Mouse (Mus musculus) Patski (cell line): ENCODE measurements around the gene Med12l. TPM values are rescaled to one million over a fixed set of nuclear protein-coding genes. Genes with fewer than 3 reads are reported as not detected.
A peak's percentile ranks its signal among the peaks of the same experiment; 100 is the strongest.

Experiments used
- ATAC-seq: fragments of 100-300 bp; one replicate; pipeline ENCODE4 v1.8.0; 2021
- CTCF ChIA-PET: fragments of 350-600 bp; sonication (Branson Sonifier 250); formaldehyde crosslinking; loops from one replicate; lab custom pipeline; 2022; ENCODE audit warnings: inconsistent platforms; lab: Charles Lee
- POLR2A ChIA-PET: fragments of 350-600 bp; sonication (Branson Sonifier 250); formaldehyde crosslinking; loops from one replicate; lab custom pipeline; 2022; ENCODE audit warnings: antibody characterized with exemption, inconsistent platforms; lab: Charles Lee
- DNase-seq: peaks from one replicate; pipeline ENCODE4 v3.0.0-alpha.2; 2011; ENCODE audit warnings: low read depth, low spot score
- H3K27me3 ChIP-seq: fragments of 371-371 bp; one replicate; pipeline ENCODE4 v1.5.1; 2021
- CTCF ChIP-seq: fragments of 100-300 bp; IDR thresholded peaks from one replicate; pipeline ENCODE4 v1.5.1; 2021
- in situ Hi-C: fragments of 300-500 bp; cut with MboI; formaldehyde crosslinking; loops from 3 replicates; pipeline ENCODE4 v1.11.1; 2018; ENCODE audit warnings: low pct_unique_long_range_greater_than_20kb, mixed read lengths
- polyA plus RNA-seq: library from polyadenylated mRNA; unstranded; gene quantifications from one replicate; pipeline ENCODE4 v1.2.3, GENCODE M21; 2021

Gene Med12l
- polyA plus RNA-seq, 1 experiment from 2014 or later = 7.6 TPM

DNA sequence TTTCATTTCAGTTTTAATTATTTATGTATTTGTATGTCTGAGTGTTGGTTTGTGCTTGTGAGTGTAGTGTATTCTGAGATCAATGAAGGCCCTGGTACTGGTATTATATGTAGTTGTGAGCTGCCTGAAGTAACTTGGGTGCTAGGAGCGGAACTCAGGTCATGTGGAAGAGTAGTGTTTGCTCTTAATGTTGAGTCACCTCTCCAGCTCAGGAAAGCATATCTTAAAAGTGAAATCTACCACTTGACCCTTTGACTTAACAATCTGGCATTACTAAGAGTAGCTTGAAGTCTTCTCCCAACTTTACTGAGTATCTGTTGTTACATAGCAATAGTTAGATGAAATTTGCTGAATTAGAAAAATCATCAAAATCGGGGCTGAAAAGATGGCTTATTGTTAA is 299.9 kb downstream of the Med12l start:
- CTCF ChIA-PET = interaction anchor here (1.1 kb wide), 1 partner anchor 9 kb away, joined by 3 read pairs; no protein-coding TSS in a partner anchor
- no peak for ATAC-seq
- POLR2A ChIA-PET = no interaction called here
- in situ Hi-C loops = no loop called here
- H3K27me3 ChIP-seq = no peaks in the 10 kb centered on the region
- no peak for DNase-seq
- no peak for TF ChIP-seq CTCF

DNA sequence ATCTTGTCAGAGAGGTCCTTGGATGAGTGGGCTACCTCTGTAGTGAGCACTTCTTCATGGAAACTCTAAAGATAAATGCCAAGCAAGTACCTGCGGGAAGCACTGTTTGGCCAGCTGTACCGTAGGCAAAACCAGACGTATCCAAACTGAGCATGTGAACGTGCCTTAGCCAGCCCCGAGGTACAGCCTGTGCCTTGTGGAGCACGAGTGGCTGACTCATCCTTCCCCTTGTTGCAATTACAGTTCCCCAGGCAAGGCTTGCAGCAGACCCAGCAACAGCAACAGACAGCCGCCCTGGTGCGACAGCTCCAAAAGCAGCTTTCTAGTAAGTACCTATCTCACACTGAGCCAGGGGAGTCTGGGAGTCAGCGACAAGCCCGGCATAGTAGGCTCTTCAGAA is 307.0 kb downstream of the Med12l start:
- DNase-seq (no peak), ATAC-seq (peak; percentile 96)
- POLR2A ChIA-PET = interaction anchor here (1.5 kb wide), 1 partner anchor 8 kb away, joined by 4 read pairs; no protein-coding TSS in a partner anchor
- no peak for TF ChIP-seq CTCF
- in situ Hi-C loops = no loop called here
- H3K27me3 ChIP-seq = no peaks in the 10 kb centered on the region
- CTCF ChIA-PET = interaction anchor here (1.0 to 4.3 kb wide), 2 partner anchors 8 to 20 kb away, joined by 3 to 27 read pairs; no protein-coding TSS in a partner anchor

DNA sequence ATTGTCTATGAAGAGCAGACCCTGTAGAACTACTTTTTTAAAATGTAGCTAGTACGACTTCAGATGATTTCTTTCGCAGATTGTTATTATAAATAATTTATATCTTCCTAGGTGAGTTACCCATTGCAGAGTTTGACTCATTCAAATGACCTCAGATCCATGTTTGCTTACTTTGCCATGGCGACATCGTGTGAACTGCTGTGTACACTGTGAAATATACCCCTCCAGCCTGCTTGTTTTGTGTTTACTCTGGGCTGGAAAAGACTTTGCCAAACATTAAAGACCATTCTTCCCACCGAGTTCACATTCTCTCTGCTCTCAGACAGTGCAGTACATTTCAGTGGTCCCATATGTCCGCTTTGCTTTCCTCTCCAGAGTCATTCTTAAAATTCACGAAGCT is 310.5 kb downstream of the Med12l start:
- ATAC-seq = no peak
- ChIA-PET POLR2A (no interaction called here), CTCF (interaction anchor here (1.5 to 1.6 kb wide), 2 partner anchors 12 to 196 kb away, joined by 4 to 6 read pairs; no protein-coding TSS in a partner anchor)
- DNase-seq = no peak
- in situ Hi-C loops = no loop called here
- no peaks in the 10 kb centered on the region for H3K27me3 ChIP-seq
- no peak for TF ChIP-seq CTCF

- CTCF ChIA-PET = interaction anchor here (0.8 to 2.6 kb wide), 21 partner anchors 8 to 1199 kb away, joined by 3 to 27 read pairs (median 4); partner anchors contain the start of gene Igsf10
- no peak for DNase-seq
These were observed 315.8 kb downstream of the Med12l start for GRCm38 (mm10) chr3:59321278-59321876.

GRCm38 (mm10) chr3:59328526-59328925 is 322.9 kb downstream of the Med12l start:
- DNase-seq (no peak), ATAC-seq (no peak)
- POLR2A ChIA-PET = no interaction called here
- in situ Hi-C loops = loop anchor here (10.0 kb wide), 2 partner anchors 416 to 786 kb away; no protein-coding TSS in a partner anchor
- CTCF ChIA-PET = interaction anchor here (1.2 to 1.5 kb wide), 2 partner anchors 12 to 38 kb away, joined by 3 to 6 read pairs; no protein-coding TSS in a partner anchor
- TF ChIP-seq CTCF = no peak
- no peaks in the 10 kb centered on the region for H3K27me3 ChIP-seq

More at GRCm38 (mm10) chr3:59321278-59321876, 315.8 kb downstream of the Med12l start:
- peak; percentile 84 for TF ChIP-seq CTCF
- in situ Hi-C loops = loop anchor here (10.0 kb wide), 2 partner anchors 423 to 793 kb away; no protein-coding TSS in a partner anchor
- POLR2A ChIA-PET = interaction anchor here (0.7 to 1.6 kb wide), 2 partner anchors 9 to 73 kb away, joined by 3 to 4 read pairs; no protein-coding TSS in a partner anchor
- ATAC-seq = no peak
- H3K27me3 ChIP-seq = no peaks in the 10 kb centered on the region

- TF ChIP-seq CTCF = no peak
- ChIA-PET CTCF (interaction anchor here (1.4 kb wide), 1 partner anchor 14 kb away, joined by 3 read pairs; no protein-coding TSS in a partner anchor), POLR2A (no interaction called here)
- in situ Hi-C loops = no loop called here
- DNase-seq (no peak), ATAC-seq (no peak)
- no peaks in the 10 kb centered on the region for H3K27me3 ChIP-seq
These were observed 336.2 kb downstream of the Med12l start for GRCm38 (mm10) chr3:59341647-59342427.

- in situ Hi-C loops = no loop called here
- ChIA-PET CTCF (interaction anchor here (1.0 to 1.5 kb wide), 3 partner anchors 14 to 22 kb away, joined by 3 read pairs; no protein-coding TSS in a partner anchor), POLR2A (no interaction called here)
- ATAC-seq (no peak), DNase-seq (no peak)
- no peaks in the 10 kb centered on the region for H3K27me3 ChIP-seq
- no peak for TF ChIP-seq CTCF
These were observed 337.4 kb downstream of the Med12l start for GRCm38 (mm10) chr3:59343026-59343425.

DNA sequence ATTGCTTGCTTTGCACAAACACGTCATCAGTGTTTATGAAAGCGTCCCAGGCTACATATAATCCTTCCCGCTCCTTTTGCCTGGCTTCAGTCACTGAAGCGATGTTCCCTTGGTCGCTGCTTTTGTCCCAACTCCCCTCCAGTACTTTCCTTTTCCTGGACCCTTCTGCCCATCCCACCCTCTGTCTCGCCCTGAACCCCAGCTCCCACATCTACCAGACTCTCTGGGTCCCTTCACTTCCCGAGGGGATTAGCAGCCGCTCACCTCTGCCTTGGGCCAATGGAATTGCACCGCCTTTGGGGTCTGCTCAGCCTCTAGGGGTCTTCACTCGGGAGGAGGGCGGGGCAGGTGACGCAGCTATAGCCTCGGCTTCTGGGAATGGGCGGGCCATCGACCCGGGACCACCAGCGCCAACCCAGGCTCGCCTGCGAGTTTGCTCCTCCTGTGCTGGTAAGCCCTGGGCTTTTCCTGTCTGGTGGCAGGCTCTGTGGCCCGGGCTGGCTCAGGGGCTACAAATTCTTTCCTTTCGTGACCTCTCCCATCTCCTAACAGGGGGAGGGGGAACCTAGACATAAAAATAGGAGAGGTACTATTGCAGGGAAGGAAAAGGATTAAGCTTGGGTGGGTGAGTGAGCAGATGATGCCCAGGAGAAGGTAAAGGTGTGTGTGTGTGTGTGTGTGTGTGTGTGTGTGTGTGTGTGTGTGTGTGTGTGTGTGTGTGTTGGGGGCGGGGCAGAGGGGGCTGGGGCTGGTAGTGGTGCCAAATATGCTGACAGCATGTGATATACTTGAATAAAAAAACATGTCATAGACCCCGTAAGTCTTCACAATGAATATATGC is 338.7 kb downstream of the Med12l start, which contains the start of gene Igsf10:
TSS of gene Igsf10 (minus strand) at position 330 of the 841 bp plus-strand sequence.
- ATAC-seq (peak; percentile 48), DNase-seq (no peak)
- TF ChIP-seq CTCF = no peak
- H3K27me3 ChIP-seq = no peaks in the 10 kb centered on the region
- in situ Hi-C loops = no loop called here
- ChIA-PET POLR2A (no interaction called here), CTCF (interaction anchor here (0.9 to 1.5 kb wide), 3 partner anchors 13 to 23 kb away, joined by 3 read pairs; no protein-coding TSS in a partner anchor)

GRCm38 (mm10) chr3:59351768-59352167 is 346.1 kb downstream of the Med12l start:
- no peak for DNase-seq
- in situ Hi-C loops = no loop called here
- no peak for TF ChIP-seq CTCF
- ChIA-PET CTCF (interaction anchor here (1.0 to 1.9 kb wide), 2 partner anchors 10 to 18 kb away, joined by 3 to 4 read pairs; no protein-coding TSS in a partner anchor), POLR2A (no interaction called here)
- no peaks in the 10 kb centered on the region for H3K27me3 ChIP-seq
- no peak for ATAC-seq
